Mouse (Mus musculus): ENCODE results near the gene Zfp2. TPM values are rescaled to one million over a fixed set of nuclear protein-coding genes. Genes with fewer than 3 reads are reported as not detected.

The Zfp2 gene
- polyA plus RNA-seq, 1 experiment, result 0.59 TPM

- DNase-seq, result no peak
- H3K36me3 ChIP-seq (ENCODE audit: control insufficient read depth, insufficient read depth, low read length), result no peaks in the 10 kb centered on the region
- no peaks in the 10 kb centered on the region for H3K27me3 ChIP-seq (ENCODE audit: control insufficient read depth, insufficient read depth, low read length)
- no peak overlapping the region for H3K27ac ChIP-seq (ENCODE audit: control insufficient read depth, insufficient read depth, low read length)
- no peaks in the 10 kb centered on the region for H3K4me1 ChIP-seq (replicated peaks; ENCODE audit: control insufficient read depth, insufficient read depth, low read length)
- no peak overlapping the region for H3K4me3 ChIP-seq (ENCODE audit: control insufficient read depth, insufficient read depth, low read length)
- WGBS, result 37% methylated on average over 14 of the region's 14 CpGs
- no peak for TF ChIP-seq POLR2A (IDR thresholded peaks at IDR 0.05; ENCODE audit: control insufficient read depth, extremely low read depth, insufficient read depth, low read length, poor library complexity)
- TF ChIP-seq CTCF (IDR thresholded peaks at IDR 0.05; ENCODE audit: borderline replicate concordance, control insufficient read depth, extremely low read depth, insufficient read depth, low read length, poor library complexity), result no peak
Observed at GRCm38 (mm10) chr11:50939621-50940366, 23.8 kb upstream of the Zfp2 start.

GRCm38 (mm10) chr11:50938435-50938834 is 22.5 kb upstream of the Zfp2 start:
- no peak for TF ChIP-seq CTCF (IDR thresholded peaks at IDR 0.05; ENCODE audit: borderline replicate concordance, control insufficient read depth, extremely low read depth, insufficient read depth, low read length, poor library complexity)
- TF ChIP-seq POLR2A (IDR thresholded peaks at IDR 0.05; ENCODE audit: control insufficient read depth, extremely low read depth, insufficient read depth, low read length, poor library complexity), result no peak
- WGBS, result 75% methylated on average over 8 of the region's 8 CpGs
- no peak overlapping the region for H3K27ac ChIP-seq (ENCODE audit: control insufficient read depth, insufficient read depth, low read length)

GRCm38 (mm10) chr11:50932040-50932439 is 16.1 kb upstream of the Zfp2 start:
- Histone ChIP-seq H3K4me1 (replicated peaks; ENCODE audit: control insufficient read depth, insufficient read depth, low read length) (peaks cover 10% of the 10 kb centered on the region; the same call in 1 of the 2 replicates), H3K36me3 (ENCODE audit: control insufficient read depth, insufficient read depth, low read length) (no peaks in the 10 kb centered on the region), H3K27me3 (ENCODE audit: control insufficient read depth, insufficient read depth, low read length) (peaks cover 8% of the 10 kb centered on the region; the same call in 1 of the 2 replicates), H3K4me3 (ENCODE audit: control insufficient read depth, insufficient read depth, low read length) (no peak overlapping the region), H3K27ac (ENCODE audit: control insufficient read depth, insufficient read depth, low read length) (no peak overlapping the region)
- no peak for TF ChIP-seq POLR2A (IDR thresholded peaks at IDR 0.05; ENCODE audit: control insufficient read depth, extremely low read depth, insufficient read depth, low read length, poor library complexity)
- no peak for TF ChIP-seq CTCF (IDR thresholded peaks at IDR 0.05; ENCODE audit: borderline replicate concordance, control insufficient read depth, extremely low read depth, insufficient read depth, low read length, poor library complexity)
- WGBS, result 75% methylated on average over 1 of the region's 1 CpGs
- DNase-seq, result no peak

More at GRCm38 (mm10) chr11:50938435-50938834, 22.5 kb upstream of the Zfp2 start:
- Histone ChIP-seq H3K36me3 (ENCODE audit: control insufficient read depth, insufficient read depth, low read length) (no peaks in the 10 kb centered on the region), H3K4me3 (ENCODE audit: control insufficient read depth, insufficient read depth, low read length) (no peak overlapping the region), H3K4me1 (replicated peaks; ENCODE audit: control insufficient read depth, insufficient read depth, low read length) (no peaks in the 10 kb centered on the region), H3K27me3 (ENCODE audit: control insufficient read depth, insufficient read depth, low read length) (no peaks in the 10 kb centered on the region)
- no peak for DNase-seq

- DNase-seq, result peak; percentile 27
- H3K27ac ChIP-seq (ENCODE audit: control insufficient read depth, insufficient read depth, low read length), result no peak within 1 kb of the TSS
- H3K27me3 ChIP-seq (ENCODE audit: control insufficient read depth, insufficient read depth, low read length), result peaks cover 8% of the 10 kb centered on the region; the same call in 1 of the 2 replicates
- peaks cover 10% of the 10 kb centered on the region; the same call in 1 of the 2 replicates for H3K4me1 ChIP-seq (replicated peaks; ENCODE audit: control insufficient read depth, insufficient read depth, low read length)
- WGBS, result 1% methylated on average over 18 of the region's 18 CpGs
- no peak for TF ChIP-seq POLR2A (IDR thresholded peaks at IDR 0.05; ENCODE audit: control insufficient read depth, extremely low read depth, insufficient read depth, low read length, poor library complexity)
- TF ChIP-seq CTCF (IDR thresholded peaks at IDR 0.05; ENCODE audit: borderline replicate concordance, control insufficient read depth, extremely low read depth, insufficient read depth, low read length, poor library complexity), result no peak
- peak within 1 kb of the TSS; percentile 40 for H3K4me3 ChIP-seq (ENCODE audit: control insufficient read depth, insufficient read depth, low read length)
- H3K36me3 ChIP-seq (ENCODE audit: control insufficient read depth, insufficient read depth, low read length), result no peaks in the 10 kb centered on the region
Observed at GRCm38 (mm10) chr11:50931451-50931866, 15.5 kb upstream of the Zfp2 start, which contains the start of gene Zfp354b. Gene Zfp354b, minus strand, starts transcription at chr11:50931633.

GRCm38 (mm10) chr11:50931021-50931420 is 15.1 kb upstream of the Zfp2 start:
- WGBS, result 5% methylated on average over 16 of the region's 16 CpGs

GRCm38 (mm10) chr11:50930469-50931014 is 14.6 kb upstream of the Zfp2 start:
- no peak overlapping the region for H3K27ac ChIP-seq (ENCODE audit: control insufficient read depth, insufficient read depth, low read length)
- H3K36me3 ChIP-seq (ENCODE audit: control insufficient read depth, insufficient read depth, low read length), result no peaks in the 10 kb centered on the region
- no peak for TF ChIP-seq CTCF (IDR thresholded peaks at IDR 0.05; ENCODE audit: borderline replicate concordance, control insufficient read depth, extremely low read depth, insufficient read depth, low read length, poor library complexity)
- peaks cover 8% of the 10 kb centered on the region; the same call in 1 of the 2 replicates for H3K27me3 ChIP-seq (ENCODE audit: control insufficient read depth, insufficient read depth, low read length)
- H3K4me1 ChIP-seq (replicated peaks; ENCODE audit: control insufficient read depth, insufficient read depth, low read length), result peaks cover 10% of the 10 kb centered on the region; the same call in 1 of the 2 replicates
- H3K4me3 ChIP-seq (ENCODE audit: control insufficient read depth, insufficient read depth, low read length), result peak overlapping the region; percentile 40; the same call in 1 of the 2 replicates
- no peak for DNase-seq
- 22% methylated on average over 14 of the region's 14 CpGs for WGBS

More at GRCm38 (mm10) chr11:50931021-50931420, 15.1 kb upstream of the Zfp2 start:
- no peaks in the 10 kb centered on the region for H3K36me3 ChIP-seq (ENCODE audit: control insufficient read depth, insufficient read depth, low read length)
- TF ChIP-seq CTCF (IDR thresholded peaks at IDR 0.05; ENCODE audit: borderline replicate concordance, control insufficient read depth, extremely low read depth, insufficient read depth, low read length, poor library complexity), result no peak
- no peak for TF ChIP-seq POLR2A (IDR thresholded peaks at IDR 0.05; ENCODE audit: control insufficient read depth, extremely low read depth, insufficient read depth, low read length, poor library complexity)
- H3K4me1 ChIP-seq (replicated peaks; ENCODE audit: control insufficient read depth, insufficient read depth, low read length), result peaks cover 10% of the 10 kb centered on the region; the same call in 1 of the 2 replicates
- DNase-seq, result no peak
- H3K27ac ChIP-seq (ENCODE audit: control insufficient read depth, insufficient read depth, low read length), result no peak overlapping the region
- peaks cover 8% of the 10 kb centered on the region; the same call in 1 of the 2 replicates for H3K27me3 ChIP-seq (ENCODE audit: control insufficient read depth, insufficient read depth, low read length)
- peak overlapping the region; percentile 40 for H3K4me3 ChIP-seq (ENCODE audit: control insufficient read depth, insufficient read depth, low read length)
